Mouse (Mus musculus) neutrophil, adult 59 days (primary cell): Measurements from ENCODE around the gene Fpr2. TPM values are rescaled to one million over a fixed set of nuclear protein-coding genes. Genes with fewer than 3 reads are reported as not detected.

Experiments used
- total RNA-seq, 2 experiments: library from RNA; stranded (reverse); gene quantifications; 1 replicate in 1 of 2; 2 replicates in 1 of 2; pipeline ENCODE4 v1.2.4; 2023

The Fpr2 gene
- total RNA-seq, result 100 to 1,000 TPM; 400 to 444 TPM

GRCm38 (mm10) chr17:17887774-17888248 lies at the start of gene Fpr2, which contains the start of gene Fpr3:
TSS of gene Fpr2 (plus strand) at chr17:17887824.
TSS of gene Fpr3 (plus strand) at chr17:17887852.

GRCm38 (mm10) chr17:17855064-17855838 lies 32.4 kb upstream of the Fpr2 start, which contains the start of gene Has1:
TSS of gene Has1 (minus strand) at chr17:17855205.

GRCm38 (mm10) chr17:17883840-17884239 lies 3.8 kb upstream of the Fpr2 start, which contains the start of gene Fpr1:
TSS of gene Fpr1 (minus strand) at chr17:17883940.

Other genes with a start within 250 kb of the Fpr2 start
- not detected for gene Vmn2r90, start 184.1 kb upstream of the Fpr2 start, total RNA-seq
- gene Spaca6, start 60.7 kb upstream of the Fpr2 start, total RNA-seq, result 1 to 10 TPM; 1.5 to 3.3 TPM
- not detected for gene Has1, start 32.6 kb upstream of the Fpr2 start, total RNA-seq
- gene Fpr1, start 3.9 kb upstream of the Fpr2 start, total RNA-seq, result 100 to 1,000 TPM; 243 to 265 TPM
- gene Fpr3, start within 50 bp of the Fpr2 start, total RNA-seq, result under 1 TPM in 1 of 2 experiments, not detected in 1; 0.53 TPM
- gene Fpr-rs4, start 133.9 kb downstream of the Fpr2 start, total RNA-seq, result not detected
- gene Vmn2r124, start 161.6 kb downstream of the Fpr2 start, total RNA-seq, result not detected
- gene Vmn2r91, start 197.2 kb downstream of the Fpr2 start, total RNA-seq, result not detected